Mouse (Mus musculus): Measurements from ENCODE around the gene Coa4.

Gene Coa4

DNA sequence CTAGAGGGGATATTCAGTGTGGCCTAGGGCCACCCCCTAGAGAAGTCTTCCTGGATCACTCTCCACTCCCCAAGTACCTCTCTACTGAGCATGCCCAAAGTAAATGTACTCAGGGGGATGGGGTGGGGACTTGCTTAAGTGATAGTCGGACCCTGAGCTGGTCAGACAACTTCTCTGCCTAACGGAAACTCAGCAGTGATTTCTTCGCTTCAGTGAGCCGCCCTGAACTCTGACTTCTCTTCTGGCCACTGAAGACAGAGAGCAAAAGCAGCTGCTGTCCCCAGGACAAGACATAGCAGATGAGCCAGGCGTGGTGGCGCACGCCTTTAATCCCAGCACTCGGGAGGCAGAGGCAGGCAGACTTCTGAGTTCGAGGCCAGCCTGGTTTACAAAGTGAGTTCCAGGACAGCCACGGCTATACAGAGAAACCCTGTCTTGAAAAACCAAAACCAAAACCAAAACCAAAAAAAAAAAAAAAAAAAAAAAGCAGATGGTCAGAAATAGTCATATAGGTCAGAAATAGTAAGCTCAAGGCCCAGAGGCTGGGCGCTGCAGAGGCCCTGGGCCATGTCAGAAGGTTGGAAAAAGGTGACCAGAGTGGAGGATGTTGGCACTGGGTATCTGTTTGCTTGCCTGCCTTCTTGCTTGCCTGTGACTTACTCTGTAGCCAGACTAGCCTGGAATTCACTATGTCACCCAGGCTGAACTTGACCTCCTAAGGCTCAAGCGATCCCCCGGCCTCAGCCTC is 32.0 kb upstream of the Coa4 start:
- peak; percentile 24 to 31 for DNase-seq (ENCODE audit: low spot score in 2 of 2)

DNA sequence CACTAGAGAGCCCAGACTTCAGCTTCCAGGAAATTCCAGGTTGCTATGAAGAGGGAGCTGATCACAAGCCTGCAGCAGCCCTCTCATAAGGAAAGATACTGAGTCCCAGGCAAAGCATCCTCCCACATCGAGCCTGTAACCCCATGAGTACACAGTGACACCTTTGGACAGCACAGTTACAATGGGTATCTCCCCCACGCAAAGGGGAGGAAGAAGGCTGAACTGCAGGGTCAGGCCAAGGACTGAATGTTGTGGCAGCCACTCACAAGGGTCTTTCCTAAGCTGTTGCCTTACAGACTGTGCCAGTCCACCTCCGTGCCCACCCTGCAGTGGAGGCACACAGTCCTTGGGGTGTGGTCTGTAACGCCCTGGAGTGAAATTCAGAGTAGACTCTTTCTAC is 30.4 kb upstream of the Coa4 start:
- peak in 1 of 2 experiments; percentile 19 for DNase-seq (ENCODE audit: low spot score in 2 of 2)

DNA sequence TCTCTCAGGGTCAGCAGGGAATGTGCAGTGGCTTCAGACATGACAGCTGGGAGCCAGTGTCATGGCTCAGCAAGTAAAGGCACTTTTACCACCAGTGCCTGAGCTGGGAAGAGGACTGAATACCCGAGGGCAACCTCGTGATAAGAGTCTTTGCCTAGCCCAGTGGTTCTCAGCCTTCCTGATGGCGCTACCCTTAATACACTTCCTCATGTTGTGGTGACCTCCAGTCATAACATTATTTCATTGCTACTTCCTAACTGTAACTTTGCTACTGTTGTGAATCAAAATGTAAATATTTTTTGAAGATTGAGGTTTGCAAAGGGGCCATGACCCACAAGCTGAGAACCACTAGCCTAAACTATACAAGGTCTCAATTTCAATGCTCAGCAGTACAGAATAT is 28.2 kb upstream of the Coa4 start:
- no peak for DNase-seq (ENCODE audit: low spot score in 2 of 2)

DNA sequence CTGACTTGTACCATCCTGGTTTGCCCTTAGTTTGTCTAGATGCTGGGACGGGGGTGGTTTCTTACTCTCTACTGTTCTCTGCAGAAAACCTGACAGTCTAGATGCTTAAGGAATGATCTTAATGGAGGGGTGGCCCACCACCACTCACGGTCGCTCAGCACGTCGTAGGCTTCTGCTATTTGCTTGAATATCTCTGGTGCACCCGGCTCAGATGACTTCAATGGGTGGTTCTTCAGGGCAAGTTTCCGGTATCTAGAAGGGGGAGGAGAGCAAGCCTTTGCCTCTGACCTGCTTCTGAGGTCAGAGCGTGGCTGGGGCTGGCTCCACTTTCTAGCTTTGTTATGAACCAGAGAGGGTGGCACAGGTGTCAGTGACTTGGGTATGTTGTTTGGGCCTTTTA is 25.3 kb upstream of the Coa4 start:
- DNase-seq (ENCODE audit: low spot score in 2 of 2), result no peak

DNA sequence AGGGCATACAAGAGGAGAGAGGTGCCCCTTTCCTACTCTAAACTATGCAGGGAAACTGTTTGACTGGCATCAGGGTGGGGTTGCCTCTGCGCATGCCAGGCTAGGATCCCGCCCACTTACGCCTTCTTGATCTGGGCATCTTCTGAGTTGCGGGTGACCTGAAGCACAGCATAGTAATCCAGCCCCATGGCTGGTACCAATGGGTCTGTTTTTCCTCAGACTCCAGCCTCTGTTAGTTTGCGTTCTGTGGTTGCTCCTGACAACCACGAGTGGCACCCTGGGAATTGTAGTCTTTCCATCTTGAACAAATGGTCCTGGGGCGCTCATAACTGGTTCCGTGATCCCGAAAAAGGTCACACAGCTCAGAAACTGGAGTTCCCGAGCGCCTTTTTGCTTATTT is 22.3 kb upstream of the Coa4 start, which contains the start of gene Dnajb13:
Dnajb13 (minus strand) TSS at position 388 of the 400 bp plus-strand sequence.
- DNase-seq (ENCODE audit: low spot score in 2 of 2), result no peak

DNA sequence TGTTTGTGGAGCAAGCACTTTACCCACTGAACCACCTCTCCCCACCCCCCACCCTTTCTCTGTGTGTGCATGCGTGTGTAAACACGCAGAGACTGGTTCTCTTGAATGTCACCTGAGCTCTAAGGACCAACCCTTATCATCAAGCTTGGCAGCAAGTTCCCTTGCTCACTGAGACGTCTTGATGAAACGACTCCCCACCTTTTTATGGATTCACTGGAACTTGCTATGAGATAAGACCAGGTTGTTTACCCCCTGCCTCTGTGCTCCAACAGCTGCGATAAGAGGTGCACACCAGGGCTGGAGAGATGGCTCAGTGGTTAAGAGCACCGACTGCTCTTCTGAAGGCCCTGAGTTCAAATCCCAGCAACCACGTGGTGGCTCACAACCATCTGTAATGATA is 16.7 kb upstream of the Coa4 start:
- DNase-seq (ENCODE audit: low spot score in 2 of 2), result no peak

DNA sequence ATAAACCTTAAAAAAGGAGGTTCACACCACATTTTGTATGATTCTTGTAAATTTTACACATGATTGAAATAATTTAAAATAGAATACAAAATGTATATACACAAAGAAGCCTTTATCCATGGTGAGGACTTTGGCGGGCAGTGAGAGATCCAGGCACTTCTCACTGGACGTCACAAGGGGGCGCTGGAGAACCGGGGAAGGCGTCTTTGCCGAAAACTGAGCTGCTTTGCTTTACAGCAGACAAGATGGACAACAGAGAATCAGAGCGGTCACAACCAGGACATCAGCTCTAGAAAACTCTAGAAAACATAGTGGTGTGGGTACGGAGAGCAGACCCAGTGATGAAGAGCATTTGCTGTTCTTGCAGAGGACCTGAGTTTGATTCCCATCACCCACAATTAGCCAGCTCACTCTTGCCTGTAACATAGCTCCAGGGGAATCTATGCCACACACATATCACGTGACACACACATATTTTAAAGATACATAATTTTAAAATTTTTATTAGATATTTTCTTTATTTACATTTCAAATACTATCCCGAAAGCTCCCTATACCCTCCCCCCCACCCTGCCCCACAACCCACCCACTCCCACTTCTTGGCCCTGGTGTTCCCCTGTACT is 16.1 kb upstream of the Coa4 start:
- peak; percentile 83 to 91 for DNase-seq (ENCODE audit: low spot score in 2 of 2)

DNA sequence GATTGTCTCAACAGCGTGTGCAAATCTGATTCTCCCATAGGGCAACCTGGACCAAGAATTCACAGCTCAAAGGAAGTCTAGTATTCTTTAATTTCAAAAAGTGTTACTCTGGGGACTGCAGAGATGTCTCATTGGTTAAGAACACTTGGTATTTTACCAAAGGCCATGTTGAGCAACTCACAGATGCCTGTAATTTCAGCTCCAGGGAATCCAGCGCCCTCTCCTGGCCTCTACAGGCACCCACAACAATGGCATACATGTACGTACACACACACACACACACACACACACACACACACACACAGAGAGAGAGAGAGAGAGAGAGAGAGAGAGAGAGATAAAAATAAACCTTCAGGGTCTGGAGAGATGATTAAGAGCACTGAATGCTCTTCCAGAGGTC is 14.6 kb upstream of the Coa4 start:
- no peak for DNase-seq (ENCODE audit: low spot score in 2 of 2)

DNA sequence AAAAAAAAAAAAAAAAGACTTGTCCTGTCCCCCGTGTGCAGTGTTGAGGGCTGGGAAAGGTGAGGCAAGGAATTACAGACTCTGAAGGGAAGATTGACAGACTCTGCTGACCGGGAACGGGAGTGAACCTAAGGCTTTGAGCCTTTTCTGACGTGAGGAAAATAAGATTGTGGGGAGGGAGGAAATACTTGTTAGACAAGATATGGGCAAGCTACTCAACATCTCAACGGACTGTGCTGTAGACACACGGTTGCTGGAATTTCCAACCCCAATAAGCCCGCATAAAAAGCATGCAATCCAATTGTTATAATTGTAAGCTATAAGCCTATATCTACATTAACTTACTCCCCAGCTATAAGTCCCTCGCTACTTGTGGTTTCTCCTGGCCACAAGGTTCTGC is 12.2 kb upstream of the Coa4 start:
- DNase-seq (ENCODE audit: low spot score in 2 of 2), result no peak

DNA sequence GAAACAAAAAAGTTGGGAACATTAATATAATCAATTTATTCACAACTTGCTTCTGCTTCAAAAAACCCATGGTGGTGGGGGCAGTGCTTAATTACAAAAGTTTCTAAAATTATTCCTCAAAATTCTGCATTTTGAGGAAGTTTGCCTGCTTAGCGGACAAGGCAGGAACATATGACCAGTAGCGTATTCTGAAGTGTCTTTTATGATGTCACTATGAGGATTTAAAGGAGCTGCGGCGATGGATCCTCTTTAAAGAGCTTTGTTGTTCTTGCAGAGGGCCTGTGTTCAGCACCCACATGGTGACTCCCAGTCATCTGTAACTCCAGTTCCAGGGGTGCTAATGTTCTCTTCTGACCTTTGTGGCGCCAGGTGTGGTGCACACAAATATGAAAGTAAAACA is 6.1 kb upstream of the Coa4 start:
- DNase-seq (ENCODE audit: low spot score in 2 of 2), result no peak

DNA sequence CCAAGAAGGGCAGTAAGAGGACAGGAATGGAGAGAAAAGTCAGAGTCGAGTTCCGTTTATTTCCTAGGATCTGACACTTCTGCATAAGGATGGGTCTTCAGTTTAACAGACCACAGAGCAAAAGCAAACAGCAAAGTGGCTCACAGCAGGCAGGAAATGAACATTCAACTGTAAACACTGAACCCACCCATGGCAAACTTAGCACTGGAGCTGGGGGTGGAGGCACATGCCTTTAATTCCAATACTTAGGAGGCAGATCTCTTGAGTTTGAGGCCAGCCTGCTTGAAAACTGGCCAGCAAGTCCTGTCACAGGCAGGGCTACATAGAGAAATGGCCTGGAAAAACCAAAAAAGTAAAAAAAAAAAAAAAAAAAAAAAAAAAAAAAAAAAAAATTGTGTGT is 3.4 kb upstream of the Coa4 start:
- no peak for DNase-seq (ENCODE audit: low spot score in 2 of 2)

DNA sequence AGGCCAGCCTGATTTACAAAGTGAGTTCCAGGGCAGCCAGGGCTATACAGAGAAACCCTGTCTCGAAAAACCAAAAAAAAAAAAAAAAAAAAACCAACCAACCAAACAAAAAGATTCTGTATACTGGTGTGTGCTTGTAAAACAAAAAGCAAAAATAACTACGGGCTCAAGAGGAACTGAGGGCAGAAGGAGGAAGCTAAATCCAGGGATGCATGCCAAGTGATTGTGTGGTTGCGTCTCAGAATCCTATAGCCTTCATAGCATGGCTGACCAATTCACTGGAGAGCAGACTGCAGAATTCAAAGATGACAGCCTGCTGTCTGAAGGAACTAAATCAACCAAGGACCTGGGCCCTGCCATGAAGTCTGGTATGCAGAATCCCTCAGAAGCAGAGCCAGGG is 2.7 kb upstream of the Coa4 start:
- DNase-seq (ENCODE audit: low spot score in 2 of 2), result no peak

DNA sequence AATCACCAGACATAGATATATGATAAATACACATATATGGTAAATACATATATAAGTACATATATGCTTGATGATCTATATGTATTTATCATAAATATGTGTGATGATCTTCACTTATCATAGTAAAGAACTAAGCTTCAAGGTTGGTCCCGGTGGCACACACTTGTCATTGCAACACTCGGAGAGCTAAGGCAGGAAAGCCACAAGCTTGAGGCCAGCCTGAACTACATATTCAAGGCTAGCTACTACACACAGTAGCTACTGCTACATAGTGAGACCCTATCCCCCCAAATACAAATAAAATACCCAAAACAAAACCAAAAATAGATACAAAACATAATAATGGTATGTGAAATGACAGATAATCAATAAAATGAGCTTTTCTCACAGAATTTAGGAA is 1.0 kb upstream of the Coa4 start:
- DNase-seq (ENCODE audit: low spot score in 2 of 2), result no peak

DNA sequence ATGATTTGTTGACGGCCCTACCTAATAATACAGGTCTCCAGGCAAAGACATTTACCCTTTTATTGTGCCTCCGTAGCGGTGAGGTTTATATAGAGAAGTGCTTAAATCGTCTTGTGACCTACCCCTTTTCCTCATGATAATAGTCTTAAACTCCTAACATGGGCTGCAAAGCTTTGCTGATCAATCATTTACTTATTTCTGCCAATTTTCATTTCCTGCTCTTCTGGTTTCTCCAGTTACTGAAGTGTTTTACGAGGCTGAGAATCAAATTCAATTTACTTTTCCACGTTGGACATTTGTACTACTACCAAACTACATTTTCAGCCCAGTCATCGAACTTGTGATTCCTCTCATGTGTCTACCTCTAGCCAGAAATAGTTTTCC is 640 bp downstream of the Coa4 start:
- DNase-seq (ENCODE audit: low spot score in 2 of 2), result no peak

DNA sequence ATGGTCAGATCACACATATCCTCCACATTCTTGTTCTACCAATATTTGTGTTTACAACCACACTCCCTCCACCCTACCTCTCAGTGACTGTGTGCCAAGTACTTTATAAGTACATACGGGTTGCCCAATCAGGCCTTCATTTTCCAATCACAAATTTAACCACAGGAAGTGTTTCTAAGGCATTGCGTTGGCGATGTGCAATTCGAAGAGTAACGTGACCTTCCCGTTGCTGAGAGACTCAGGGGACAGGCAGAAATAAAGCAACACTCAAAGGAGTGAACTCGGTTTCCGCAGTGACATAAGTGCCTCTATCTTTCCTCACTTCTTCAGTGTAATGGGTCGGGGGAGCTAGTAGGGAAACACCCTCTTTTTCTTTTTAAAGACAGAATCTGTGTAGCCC is 2.6 kb downstream of the Coa4 start:
- DNase-seq (ENCODE audit: low spot score in 2 of 2), result peak in 1 of 2 experiments; percentile 18

DNA sequence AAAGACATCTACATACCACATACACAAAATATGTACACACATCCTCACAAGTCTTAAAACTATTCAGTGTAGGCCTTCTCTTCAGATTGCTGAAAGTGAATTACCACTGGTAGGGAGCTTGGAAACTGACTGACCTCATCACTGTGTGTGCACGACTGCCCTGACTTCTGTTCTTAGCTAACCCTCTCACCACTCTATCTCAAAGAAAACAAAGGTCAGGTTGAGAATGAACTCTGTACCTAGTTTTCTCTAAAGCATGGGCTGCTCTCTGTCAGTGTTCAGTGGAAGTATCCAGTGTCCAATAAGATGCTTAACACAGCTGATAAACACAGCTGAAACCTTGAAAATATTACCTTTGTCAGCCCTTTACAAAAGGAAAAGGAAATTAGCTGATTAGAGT is 7.6 kb downstream of the Coa4 start:
- DNase-seq (ENCODE audit: low spot score in 2 of 2), result no peak

DNA sequence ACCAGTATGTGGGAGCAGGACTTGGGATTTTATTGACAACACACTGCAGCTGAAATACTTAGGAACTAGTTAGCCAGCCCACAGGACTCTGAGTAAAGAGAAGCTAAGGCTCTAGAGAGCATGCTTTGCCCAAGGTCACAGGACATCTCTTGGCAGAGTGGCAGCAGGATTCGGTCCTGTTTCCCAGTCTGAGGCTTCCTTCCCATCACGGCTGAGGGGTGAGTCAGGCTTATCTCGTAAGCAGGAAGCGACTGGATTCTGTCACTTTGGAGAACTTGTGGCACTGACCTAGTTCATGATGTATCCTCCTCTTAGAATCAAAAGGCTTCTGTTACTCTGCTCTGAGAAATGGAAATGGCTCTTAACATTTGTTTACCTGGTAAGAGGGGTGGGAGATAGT is 10.8 kb downstream of the Coa4 start:
- no peak for DNase-seq (ENCODE audit: low spot score in 2 of 2)

DNA sequence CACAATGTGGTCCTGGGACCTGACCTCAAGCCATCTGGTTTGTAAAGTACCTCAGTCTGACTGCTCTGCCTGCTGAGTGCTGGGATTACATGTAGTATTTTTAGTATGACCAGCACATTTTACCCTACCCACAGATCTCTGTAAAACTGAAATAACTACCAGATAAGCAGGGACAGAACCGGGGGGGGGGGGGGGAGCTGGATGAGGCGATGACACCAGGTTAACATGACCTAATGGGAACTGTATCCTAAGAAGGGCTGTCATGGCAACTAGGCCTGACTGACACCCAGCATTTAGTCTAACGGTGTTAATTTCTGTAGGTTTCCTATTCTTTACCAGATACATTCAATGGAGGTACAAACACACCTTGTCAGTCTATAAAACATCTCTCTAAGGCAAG is 12.9 kb downstream of the Coa4 start:
- no peak for DNase-seq (ENCODE audit: low spot score in 2 of 2)

DNA sequence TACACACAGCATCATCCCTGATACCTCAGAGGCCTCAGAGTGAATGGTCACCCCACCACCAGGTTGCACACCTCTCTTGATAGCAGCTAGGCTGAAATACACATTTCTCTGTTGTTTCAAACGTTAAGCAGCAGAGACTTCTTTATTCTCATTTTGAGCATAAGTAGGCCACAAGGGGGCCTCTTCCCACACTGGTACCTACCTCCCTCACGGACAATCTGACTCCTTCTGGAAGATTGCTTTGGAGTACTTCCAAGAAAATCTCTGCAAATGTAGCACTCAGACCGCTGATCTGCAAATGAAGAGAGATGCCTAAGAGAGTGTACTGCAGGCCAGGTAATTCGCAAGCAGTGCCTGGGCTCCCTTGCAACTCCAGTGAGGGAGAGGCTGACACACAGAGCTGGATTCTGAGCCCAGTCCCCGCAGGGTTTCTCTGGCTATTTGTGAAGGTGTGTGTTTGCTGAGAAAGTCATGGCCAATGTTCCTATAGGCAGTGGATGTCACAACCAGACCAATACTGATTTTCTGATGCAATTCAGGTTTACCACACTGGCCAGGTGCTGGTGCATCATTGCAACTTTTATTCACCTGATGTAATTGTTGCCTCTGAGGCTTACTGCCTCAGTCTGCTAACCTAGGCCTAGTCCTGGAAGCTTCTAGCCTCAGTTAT is 13.6 kb downstream of the Coa4 start:
- DNase-seq (ENCODE audit: low spot score in 2 of 2), result peak in 1 of 2 experiments; percentile 20

DNA sequence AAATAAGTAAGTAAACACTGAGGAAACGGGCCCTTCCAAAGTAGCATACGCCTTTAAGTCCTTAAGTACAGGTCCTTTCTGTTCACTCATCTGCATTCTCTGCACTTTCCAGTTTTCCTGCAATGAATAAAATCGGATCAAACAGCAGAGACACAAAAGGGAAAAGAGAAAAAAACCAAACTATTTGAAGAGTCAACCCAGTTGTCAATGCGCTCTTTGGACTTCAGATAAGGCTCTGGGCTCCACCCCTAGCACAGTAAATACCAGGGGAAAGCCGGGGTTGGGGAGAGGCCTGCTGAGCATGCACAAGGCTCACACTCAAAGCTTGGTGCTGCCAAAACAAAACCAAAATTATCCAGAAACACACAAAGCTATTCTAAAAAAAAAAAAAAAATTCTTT is 18.1 kb downstream of the Coa4 start:
- DNase-seq (ENCODE audit: low spot score in 2 of 2), result no peak

DNA sequence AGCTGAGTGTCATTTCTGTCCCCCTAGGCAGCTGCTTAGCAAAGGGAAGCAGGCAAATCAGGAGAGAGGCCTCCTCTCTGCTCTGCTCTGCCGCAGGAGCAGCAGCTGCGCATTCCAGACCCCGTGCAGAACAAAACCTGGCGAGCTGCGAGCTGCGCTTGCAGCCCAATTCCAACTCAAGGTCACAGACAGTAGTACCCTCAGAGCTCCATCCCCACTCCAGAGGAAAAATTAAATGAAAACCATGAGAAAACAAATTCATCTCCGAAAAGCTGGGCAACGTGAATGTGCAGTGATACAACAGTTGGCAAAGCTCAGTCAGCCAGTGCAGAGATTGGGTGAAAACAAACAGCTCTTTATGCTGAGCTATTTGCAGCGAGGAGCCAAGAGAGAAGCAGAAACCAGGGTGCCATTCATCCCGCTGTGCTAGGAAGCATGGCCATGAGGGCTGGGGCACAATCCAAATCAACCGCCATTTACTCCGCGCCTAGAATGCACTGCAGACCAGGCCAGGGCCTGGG is 18.6 kb downstream of the Coa4 start:
- no peak for DNase-seq (ENCODE audit: low spot score in 2 of 2)

DNA sequence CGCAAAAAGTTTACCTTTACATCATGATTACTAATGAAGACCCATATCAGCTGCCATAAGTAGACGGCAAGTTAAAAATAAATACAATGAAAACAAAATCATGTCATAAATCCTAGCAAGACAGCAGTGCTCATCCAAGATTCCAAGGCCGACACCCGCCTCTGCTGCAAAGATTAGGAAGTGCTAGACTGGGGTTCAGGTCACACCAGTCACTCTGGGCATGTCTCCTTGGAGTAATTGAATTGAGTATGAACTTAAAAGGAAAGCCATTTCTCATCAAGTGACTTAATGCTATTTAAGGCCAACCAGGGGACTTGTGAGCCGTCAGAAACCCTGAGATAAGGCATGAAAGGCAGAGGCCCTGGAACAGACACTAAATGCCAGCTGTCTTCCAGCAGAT is 20.4 kb downstream of the Coa4 start:
- DNase-seq (ENCODE audit: low spot score in 2 of 2), result no peak

DNA sequence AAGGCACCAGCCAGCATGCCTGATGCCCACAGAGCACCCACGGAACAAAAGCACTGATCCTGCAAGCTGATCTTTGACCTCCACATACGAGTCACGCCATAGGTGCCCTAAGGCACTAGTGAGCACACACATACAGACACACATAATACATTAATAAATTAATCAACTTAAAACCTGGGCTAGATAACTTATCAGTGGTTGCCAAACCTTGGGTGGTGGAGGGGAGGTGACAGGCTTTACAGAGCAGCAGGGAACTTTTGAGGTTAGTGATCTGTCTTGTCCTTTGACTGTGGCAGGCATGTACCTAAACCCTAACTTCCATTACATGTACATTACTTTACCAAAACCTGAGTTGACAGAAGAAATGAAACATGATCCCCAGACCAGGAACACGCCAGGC is 22.5 kb downstream of the Coa4 start:
- DNase-seq (ENCODE audit: low spot score in 2 of 2), result no peak

All from spleen, postnatal 10 days (tissue).